Mouse (Mus musculus): ENCODE measurements around the gene Gnaz. TPM values are rescaled to one million over a fixed set of nuclear protein-coding genes. Genes with fewer than 3 reads are reported as not detected.
A peak's percentile ranks its signal among the peaks of the same experiment; 100 is the strongest.
"Not testable (repeated sequence)": the region's sequence is repeated elsewhere in the genome, so short reads cannot be mapped to it uniquely, and the experiment has no call there.

Gnaz gene
- total RNA-seq, 2 experiments from 2014 or later, result 0.10 to 0.22 TPM

GRCm38 (mm10) chr10:75016481-75016880 is 49.5 kb downstream of the Gnaz start:
- no peak for TF ChIP-seq CTCF (IDR thresholded peaks at IDR 0.05)
- H3K4me3 ChIP-seq, result no peak overlapping the region
- intact Hi-C loops (cut with DNase I), result no loop called here
- no peak for DNase-seq
- no peak overlapping the region for H3K27ac ChIP-seq

GRCm38 (mm10) chr10:75020271-75020670 is 53.3 kb downstream of the Gnaz start:
- DNase-seq, result no peak
- intact Hi-C loops (cut with DNase I), result loop anchor here (2.0 kb wide), 1 partner anchor 83 kb away; no protein-coding TSS in a partner anchor
- TF ChIP-seq CTCF (IDR thresholded peaks at IDR 0.05), result no peak
- H3K4me3 ChIP-seq, result no peak overlapping the region
- H3K27ac ChIP-seq, result no peak overlapping the region

GRCm38 (mm10) chr10:75021138-75021537 is 54.2 kb downstream of the Gnaz start:
- peak; percentile 91 for TF ChIP-seq CTCF (IDR thresholded peaks at IDR 0.05)
- Histone ChIP-seq H3K27ac (no peak overlapping the region), H3K4me3 (no peak overlapping the region)
- intact Hi-C loops (cut with DNase I), result loop anchor here (2.0 kb wide), 1 partner anchor 84 kb away; no protein-coding TSS in a partner anchor
- peak; percentile 71 for DNase-seq

- Histone ChIP-seq H3K4me3 (no peak overlapping the region), H3K27ac (no peak overlapping the region)
- intact Hi-C loops (cut with DNase I), result no loop called here
- no peak for TF ChIP-seq CTCF (IDR thresholded peaks at IDR 0.05)
- DNase-seq, result no peak
These were observed 59.5 kb downstream of the Gnaz start for GRCm38 (mm10) chr10:75026491-75026890.

- intact Hi-C loops (cut with DNase I), result no loop called here
- no peak for TF ChIP-seq CTCF (IDR thresholded peaks at IDR 0.05)
- no peak for DNase-seq
- Histone ChIP-seq H3K27ac (no peak overlapping the region), H3K4me3 (no peak overlapping the region)
These were observed 61.8 kb downstream of the Gnaz start for GRCm38 (mm10) chr10:75028743-75029142.

- no peak overlapping the region for H3K27ac ChIP-seq
- no peak for TF ChIP-seq CTCF (IDR thresholded peaks at IDR 0.05)
- no peak for DNase-seq
- H3K4me3 ChIP-seq, result no peak overlapping the region
- intact Hi-C loops (cut with DNase I), result no loop called here
These were observed 62.7 kb downstream of the Gnaz start for GRCm38 (mm10) chr10:75029677-75030076.

GRCm38 (mm10) chr10:75030234-75030633 is 63.3 kb downstream of the Gnaz start:
- no peak overlapping the region for H3K27ac ChIP-seq
- no peak for TF ChIP-seq CTCF (IDR thresholded peaks at IDR 0.05)
- no peak overlapping the region for H3K4me3 ChIP-seq
- DNase-seq, result no peak
- intact Hi-C loops (cut with DNase I), result no loop called here

- Histone ChIP-seq H3K27ac (no peak overlapping the region), H3K4me3 (no peak overlapping the region)
- no peak for DNase-seq
- no peak for TF ChIP-seq CTCF (IDR thresholded peaks at IDR 0.05)
- intact Hi-C loops (cut with DNase I), result no loop called here
These were observed 64.6 kb downstream of the Gnaz start for GRCm38 (mm10) chr10:75031345-75032114.

- no peak for TF ChIP-seq CTCF (IDR thresholded peaks at IDR 0.05)
- DNase-seq, result peak; percentile 89
- intact Hi-C loops (cut with DNase I), result no loop called here
- no peak within 1 kb of the TSS for H3K27ac ChIP-seq
- H3K4me3 ChIP-seq, result peak within 1 kb of the TSS; percentile 23
These were observed 65.4 kb downstream of the Gnaz start, which contains the start of gene Rsph14 for GRCm38 (mm10) chr10:75032395-75032794. Rsph14 (minus strand) TSS chr10:75032586.

GRCm38 (mm10) chr10:75036883-75037379 is 70.0 kb downstream of the Gnaz start, which contains the start of gene Rab36:
Rab36 (plus strand) TSS chr10:75037058.
- Histone ChIP-seq H3K4me3 (peak within 1 kb of the TSS; percentile 67), H3K27ac (peak within 1 kb of the TSS; percentile 62)
- peak; percentile 92 for DNase-seq
- no peak for TF ChIP-seq CTCF (IDR thresholded peaks at IDR 0.05)
- intact Hi-C loops (cut with DNase I), result no loop called here

- H3K27ac ChIP-seq; intact Hi-C loops (cut with DNase I); H3K4me3 ChIP-seq; DNase-seq: not testable (repeated sequence)
These were observed 75.1 kb downstream of the Gnaz start for GRCm38 (mm10) chr10:75042060-75042459.

GRCm38 (mm10) chr10:75044459-75044858 is 77.5 kb downstream of the Gnaz start:
- intact Hi-C loops (cut with DNase I), result no loop called here
- no peak for DNase-seq
- TF ChIP-seq CTCF (IDR thresholded peaks at IDR 0.05), result no peak
- no peak overlapping the region for H3K27ac ChIP-seq
- H3K4me3 ChIP-seq, result no peak overlapping the region

- no peak for DNase-seq
- no peak overlapping the region for H3K4me3 ChIP-seq
- intact Hi-C loops (cut with DNase I), result no loop called here
- H3K27ac ChIP-seq, result no peak overlapping the region
- TF ChIP-seq CTCF (IDR thresholded peaks at IDR 0.05), result no peak
These were observed 78.9 kb downstream of the Gnaz start for GRCm38 (mm10) chr10:75045831-75046230.

- no peak for TF ChIP-seq CTCF (IDR thresholded peaks at IDR 0.05)
- intact Hi-C loops (cut with DNase I), result no loop called here
These were observed 81.7 kb downstream of the Gnaz start for GRCm38 (mm10) chr10:75048711-75049110.

More at GRCm38 (mm10) chr10:75048711-75049110, 81.7 kb downstream of the Gnaz start:
- H3K27ac ChIP-seq, result no peak overlapping the region
- no peak for DNase-seq
- no peak overlapping the region for H3K4me3 ChIP-seq

All from gastrocnemius, adult 2 months (tissue).